Mouse (Mus musculus): Measurements from ENCODE around the gene Nrip3. TPM values are rescaled to one million over a fixed set of nuclear protein-coding genes. Genes with fewer than 3 reads are reported as not detected.

Gene Nrip3
- polyA plus RNA-seq (2015; fragmentation: Nextera tagmentation; extraction: Ambion mirVana): 0.74 and 1.6 TPM in 2 replicates

GRCm38 (mm10) chr7:109781470-109782203, at the start of gene Nrip3:
Gene Nrip3, minus strand, starts transcription at chr7:109782025.
- H3K9ac ChIP-seq (ENCODE audit: low read depth, low read length): peak within 1 kb of the TSS; percentile 40; the same call in 1 of the 2 replicates
- H3K4me3 ChIP-seq (replicated peaks; ENCODE audit: low read depth, low read length): peak within 1 kb of the TSS; percentile 45
- DNase-seq (ENCODE audit: low spot score) (peak; percentile 85), ATAC-seq (replicated peaks; ENCODE audit: low FRiP score, low read depth) (peak; percentile 78)
- no peaks in the 10 kb centered on the region for H3K9me3 ChIP-seq (replicated peaks; ENCODE audit: low read length)
- WGBS: 2% methylated on average over 52 of the region's 52 CpGs
- H3K4me1 ChIP-seq (replicated peaks; ENCODE audit: insufficient read depth, low read length): no peaks in the 10 kb centered on the region; the same call in 1 of the 2 replicates
- no peak within 1 kb of the TSS for H3K27ac ChIP-seq
- TF ChIP-seq CTCF (IDR thresholded peaks at IDR 0.05; ENCODE audit: low read depth): no peak
- H3K36me3 ChIP-seq (ENCODE audit: insufficient read depth, low read length): no peaks in the 10 kb centered on the region
- H3K4me2 ChIP-seq (ENCODE audit: low read length): peak within 1 kb of the TSS; percentile 91
- H3K27me3 ChIP-seq (ENCODE audit: insufficient read depth, low read length): peaks cover 24% of the 10 kb centered on the region

GRCm38 (mm10) chr7:109831376-109831775, 49.6 kb upstream of the Nrip3 start:
- peak; percentile 19 for DNase-seq (ENCODE audit: low spot score)
- no peak for ATAC-seq (replicated peaks; ENCODE audit: low FRiP score, low read depth)
- no peak for TF ChIP-seq CTCF (IDR thresholded peaks at IDR 0.05; ENCODE audit: low read depth)

DNA sequence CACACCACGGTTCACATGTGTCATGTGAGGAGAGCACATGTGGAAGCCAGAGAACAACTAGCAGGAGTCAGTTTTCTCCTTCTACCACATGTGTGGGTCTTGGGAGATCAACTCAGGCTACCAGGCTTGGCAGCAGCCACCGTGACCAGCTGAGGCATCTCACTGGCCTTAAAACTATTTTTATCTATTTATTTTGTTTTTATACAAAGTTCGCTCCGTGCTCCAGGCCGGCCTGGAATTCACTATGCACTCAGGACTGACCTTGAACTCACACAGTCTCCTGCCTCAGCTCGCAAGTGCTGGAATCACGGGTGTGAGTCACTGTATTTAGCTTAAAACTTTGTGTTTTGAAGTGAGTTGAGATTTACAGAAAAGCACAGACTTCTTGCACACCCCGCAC, 45.1 kb upstream of the Nrip3 start:
- Histone ChIP-seq H3K27me3 (ENCODE audit: insufficient read depth, low read length) (no peaks in the 10 kb centered on the region), H3K4me3 (replicated peaks; ENCODE audit: low read depth, low read length) (no peak overlapping the region), H3K4me1 (replicated peaks; ENCODE audit: insufficient read depth, low read length) (no peaks in the 10 kb centered on the region), H3K27ac (no peak overlapping the region), H3K9me3 (replicated peaks; ENCODE audit: low read length) (no peaks in the 10 kb centered on the region), H3K4me2 (ENCODE audit: low read length) (no peak overlapping the region), H3K9ac (ENCODE audit: low read depth, low read length) (no peak overlapping the region), H3K36me3 (ENCODE audit: insufficient read depth, low read length) (no peaks in the 10 kb centered on the region)
- ATAC-seq (replicated peaks; ENCODE audit: low FRiP score, low read depth): no peak
- TF ChIP-seq CTCF (IDR thresholded peaks at IDR 0.05; ENCODE audit: low read depth): no peak
- peak; percentile 24 for DNase-seq (ENCODE audit: low spot score)
- 60% methylated on average over 8 of the region's 8 CpGs for WGBS

More at GRCm38 (mm10) chr7:109831376-109831775, 49.6 kb upstream of the Nrip3 start:
- no peak overlapping the region for H3K9ac ChIP-seq (ENCODE audit: low read depth, low read length)
- H3K27me3 ChIP-seq (ENCODE audit: insufficient read depth, low read length): no peaks in the 10 kb centered on the region
- no peak overlapping the region for H3K4me3 ChIP-seq (replicated peaks; ENCODE audit: low read depth, low read length)
- no peaks in the 10 kb centered on the region for H3K4me1 ChIP-seq (replicated peaks; ENCODE audit: insufficient read depth, low read length)
- 55% methylated on average over 2 of the region's 2 CpGs for WGBS
- no peaks in the 10 kb centered on the region for H3K36me3 ChIP-seq (ENCODE audit: insufficient read depth, low read length)
- no peaks in the 10 kb centered on the region for H3K9me3 ChIP-seq (replicated peaks; ENCODE audit: low read length)
- no peak overlapping the region for H3K27ac ChIP-seq
- H3K4me2 ChIP-seq (ENCODE audit: low read length): no peak overlapping the region

DNA sequence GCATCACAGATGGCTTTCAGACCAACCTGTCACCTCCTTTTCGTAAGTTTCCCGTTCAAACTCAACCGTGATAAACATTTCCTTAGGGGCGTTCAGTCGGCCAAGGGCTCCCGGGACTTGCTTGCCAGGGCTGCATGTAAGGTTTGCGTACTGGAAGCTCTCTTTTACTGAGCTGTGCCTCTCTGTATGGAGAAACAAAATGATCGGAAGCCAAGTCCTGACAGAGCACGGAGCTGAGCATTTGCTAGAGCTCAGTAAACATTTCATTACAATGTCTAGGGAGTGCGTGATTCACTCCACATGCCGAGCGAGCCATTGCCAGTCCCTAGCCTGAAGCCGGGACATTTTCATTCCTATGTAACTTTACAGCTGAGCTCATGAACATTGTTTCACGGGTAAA, 43.5 kb upstream of the Nrip3 start:
- Histone ChIP-seq H3K36me3 (ENCODE audit: insufficient read depth, low read length) (no peaks in the 10 kb centered on the region), H3K27me3 (ENCODE audit: insufficient read depth, low read length) (no peaks in the 10 kb centered on the region), H3K4me1 (replicated peaks; ENCODE audit: insufficient read depth, low read length) (no peaks in the 10 kb centered on the region), H3K9ac (ENCODE audit: low read depth, low read length) (no peak overlapping the region), H3K27ac (no peak overlapping the region; the same call in 1 of the 2 replicates), H3K4me2 (ENCODE audit: low read length) (no peak overlapping the region), H3K9me3 (replicated peaks; ENCODE audit: low read length) (no peaks in the 10 kb centered on the region), H3K4me3 (replicated peaks; ENCODE audit: low read depth, low read length) (no peak overlapping the region)
- ATAC-seq (replicated peaks; ENCODE audit: low FRiP score, low read depth) (no peak; the same call in 1 of the 2 replicates), DNase-seq (ENCODE audit: low spot score) (peak; percentile 65)
- WGBS: 65% methylated on average over 14 of the region's 14 CpGs
- no peak for TF ChIP-seq CTCF (IDR thresholded peaks at IDR 0.05; ENCODE audit: low read depth)

DNA sequence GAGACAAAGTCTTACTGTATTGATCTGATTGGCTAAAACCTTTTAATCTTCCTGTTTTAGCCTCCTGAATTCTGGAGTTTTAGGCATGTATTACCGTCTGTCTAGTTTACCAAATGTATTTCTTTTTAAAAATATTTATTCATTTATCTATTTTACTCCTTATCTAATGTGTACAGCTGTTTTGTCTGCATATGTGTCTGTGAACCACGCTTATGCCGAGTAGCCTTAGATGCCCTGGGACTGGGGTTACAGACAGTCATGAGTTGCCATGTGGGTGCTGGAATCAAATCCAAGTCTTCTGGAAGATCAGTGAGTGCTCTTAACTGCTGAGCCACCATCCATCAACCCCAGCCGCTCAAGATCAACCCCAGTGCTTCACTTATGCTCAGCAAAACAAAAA, 36.8 kb upstream of the Nrip3 start:
- Histone ChIP-seq H3K27ac (no peak overlapping the region), H3K36me3 (ENCODE audit: insufficient read depth, low read length) (no peaks in the 10 kb centered on the region), H3K4me3 (replicated peaks; ENCODE audit: low read depth, low read length) (no peak overlapping the region), H3K4me1 (replicated peaks; ENCODE audit: insufficient read depth, low read length) (no peaks in the 10 kb centered on the region), H3K9me3 (replicated peaks; ENCODE audit: low read length) (no peaks in the 10 kb centered on the region), H3K4me2 (ENCODE audit: low read length) (no peak overlapping the region), H3K9ac (ENCODE audit: low read depth, low read length) (no peak overlapping the region), H3K27me3 (ENCODE audit: insufficient read depth, low read length) (no peaks in the 10 kb centered on the region)
- no peak for TF ChIP-seq CTCF (IDR thresholded peaks at IDR 0.05; ENCODE audit: low read depth)
- WGBS: 88% methylated on average over 4 of the region's 4 CpGs
- ATAC-seq (replicated peaks; ENCODE audit: low FRiP score, low read depth) (no peak), DNase-seq (ENCODE audit: low spot score) (no peak)

DNA sequence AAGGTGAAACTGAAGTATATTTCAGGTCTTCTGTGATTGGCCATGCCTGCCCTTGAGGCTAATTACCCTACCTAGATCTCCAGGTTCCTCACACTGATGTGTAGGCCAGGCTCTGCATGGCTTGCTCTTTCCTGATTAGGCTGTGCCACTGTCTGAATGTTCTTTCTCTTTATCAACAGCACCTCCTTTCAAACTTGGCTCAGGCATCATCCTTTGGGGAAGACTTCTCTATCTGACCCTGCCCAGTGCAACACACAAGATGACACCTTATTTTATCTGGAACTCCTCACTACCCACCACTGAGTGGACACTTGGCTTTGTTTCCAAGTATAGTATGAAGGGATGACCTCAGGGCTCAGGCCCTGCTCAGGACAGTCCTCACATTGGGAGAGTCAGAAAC, 36.1 kb upstream of the Nrip3 start:
- H3K9me3 ChIP-seq (replicated peaks; ENCODE audit: low read length): no peaks in the 10 kb centered on the region
- H3K27ac ChIP-seq: no peak overlapping the region
- H3K27me3 ChIP-seq (ENCODE audit: insufficient read depth, low read length): no peaks in the 10 kb centered on the region
- H3K9ac ChIP-seq (ENCODE audit: low read depth, low read length): no peak overlapping the region
- DNase-seq (ENCODE audit: low spot score) (no peak), ATAC-seq (replicated peaks; ENCODE audit: low FRiP score, low read depth) (no peak)
- H3K4me3 ChIP-seq (replicated peaks; ENCODE audit: low read depth, low read length): no peak overlapping the region
- TF ChIP-seq CTCF (IDR thresholded peaks at IDR 0.05; ENCODE audit: low read depth): no peak
- no peaks in the 10 kb centered on the region for H3K4me1 ChIP-seq (replicated peaks; ENCODE audit: insufficient read depth, low read length)
- no peaks in the 10 kb centered on the region for H3K36me3 ChIP-seq (ENCODE audit: insufficient read depth, low read length)
- no peak overlapping the region for H3K4me2 ChIP-seq (ENCODE audit: low read length)

Data from kidney, postnatal 0 days (tissue).